Mouse (Mus musculus): ENCODE measurements around the gene Ndufb4.
A peak's percentile ranks its signal among the peaks of the same experiment; 100 is the strongest.
"Not testable (repeated sequence)": the region's sequence is repeated elsewhere in the genome, so short reads cannot be mapped to it uniquely, and the experiment has no call there.

The Ndufb4 gene

GRCm38 (mm10) chr16:37677586-37677985 is 23.3 kb upstream of the Ndufb4 start:
- DNase-seq: no peak

GRCm38 (mm10) chr16:37676677-37677072 is 22.4 kb upstream of the Ndufb4 start:
- no peak for DNase-seq

DNA sequence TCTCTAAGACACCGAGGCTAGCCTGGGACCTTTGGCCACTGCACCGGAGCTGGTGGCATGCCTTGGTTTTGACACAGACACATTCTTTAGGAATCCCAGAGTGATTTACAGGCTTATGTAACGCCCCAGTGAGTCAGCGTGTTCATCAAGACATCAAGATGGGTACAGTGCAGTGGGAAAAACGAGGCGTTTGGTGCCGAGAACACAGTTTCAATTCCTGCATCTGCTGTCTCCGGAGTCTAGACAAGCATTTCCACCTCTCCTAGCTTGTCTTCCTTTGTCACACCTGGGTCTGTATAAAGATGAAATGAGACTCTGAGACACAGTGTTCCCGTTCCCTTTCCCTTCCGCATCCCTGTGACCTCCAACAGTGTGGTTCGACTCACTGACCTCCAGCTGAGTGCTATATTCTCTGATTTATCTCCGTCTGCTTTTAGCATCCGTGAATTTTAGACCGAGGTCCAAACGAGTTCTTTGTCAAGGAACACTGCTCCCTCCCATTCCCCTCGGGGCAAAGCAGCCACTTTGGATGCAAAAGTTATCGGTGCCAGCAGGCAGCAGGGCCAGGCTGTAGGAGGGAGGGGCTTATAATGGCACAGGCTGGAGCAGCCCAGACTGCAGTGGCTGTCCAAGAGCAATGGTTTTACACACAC is 21.9 kb upstream of the Ndufb4 start:
- peak; percentile 58 to 72 for DNase-seq

DNA sequence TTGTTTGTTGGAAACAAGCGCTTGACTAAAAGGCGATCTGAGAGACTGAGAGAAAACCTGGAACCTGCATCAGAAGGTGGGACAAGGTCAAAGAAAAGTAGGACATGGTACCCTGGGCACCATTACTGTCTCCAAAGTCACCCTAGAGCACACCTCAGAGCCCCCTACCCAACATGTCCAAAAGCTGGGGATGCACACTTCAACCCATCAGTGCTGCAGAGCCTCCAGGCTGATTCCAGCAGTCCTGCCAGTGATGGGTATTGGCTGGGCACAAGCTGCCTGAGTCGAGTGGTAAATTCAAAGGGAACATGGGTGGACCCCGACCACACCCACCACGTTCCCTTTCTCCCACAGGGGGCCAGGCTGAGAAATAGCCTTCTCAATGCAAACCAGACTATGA is 21.1 kb upstream of the Ndufb4 start:
- no peak for DNase-seq

- DNase-seq: no peak
Measured at GRCm38 (mm10) chr16:37670666-37671283, 16.5 kb upstream of the Ndufb4 start.

- DNase-seq: no peak
Measured at GRCm38 (mm10) chr16:37665394-37665935, 11.2 kb upstream of the Ndufb4 start.

DNA sequence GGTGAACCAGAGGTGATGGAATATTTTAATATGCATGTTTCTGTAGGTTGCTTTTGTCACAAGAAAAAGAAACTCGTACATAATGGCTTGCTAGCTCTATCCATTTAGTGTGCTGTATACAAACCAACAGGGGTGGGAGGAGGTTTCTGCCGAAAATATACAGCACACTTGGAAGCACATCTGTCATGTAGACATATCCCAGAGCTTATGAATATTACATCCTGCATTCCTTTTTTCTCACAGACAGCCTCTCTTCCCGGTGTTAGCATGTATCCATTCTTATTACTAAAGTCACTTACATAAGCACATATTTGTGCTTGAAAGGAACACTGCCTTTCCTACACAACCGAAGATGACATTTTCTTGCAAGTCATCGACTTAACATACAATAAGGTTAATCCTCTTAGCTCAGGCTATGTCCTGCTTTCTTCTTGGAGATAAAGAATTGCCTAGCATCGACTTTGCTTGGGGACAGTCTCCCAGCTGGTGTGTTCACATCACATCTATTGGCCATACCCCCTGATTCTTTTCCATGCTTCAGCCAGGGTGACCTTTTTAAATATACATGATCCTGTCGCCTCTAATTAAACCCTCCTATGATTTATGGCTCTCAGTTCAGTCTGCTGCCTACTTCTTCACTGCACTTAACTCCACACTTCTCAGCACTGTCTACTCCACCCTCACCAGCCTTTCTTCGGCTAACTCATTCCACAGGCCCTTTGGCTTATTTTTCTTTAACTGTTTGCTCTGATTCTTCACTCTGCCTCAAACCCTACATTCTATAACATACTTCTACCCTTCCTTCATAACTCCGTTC is 9.6 kb upstream of the Ndufb4 start:
- no peak for DNase-seq

- DNase-seq: no peak
Measured at GRCm38 (mm10) chr16:37656796-37657195, 2.5 kb upstream of the Ndufb4 start.

DNA sequence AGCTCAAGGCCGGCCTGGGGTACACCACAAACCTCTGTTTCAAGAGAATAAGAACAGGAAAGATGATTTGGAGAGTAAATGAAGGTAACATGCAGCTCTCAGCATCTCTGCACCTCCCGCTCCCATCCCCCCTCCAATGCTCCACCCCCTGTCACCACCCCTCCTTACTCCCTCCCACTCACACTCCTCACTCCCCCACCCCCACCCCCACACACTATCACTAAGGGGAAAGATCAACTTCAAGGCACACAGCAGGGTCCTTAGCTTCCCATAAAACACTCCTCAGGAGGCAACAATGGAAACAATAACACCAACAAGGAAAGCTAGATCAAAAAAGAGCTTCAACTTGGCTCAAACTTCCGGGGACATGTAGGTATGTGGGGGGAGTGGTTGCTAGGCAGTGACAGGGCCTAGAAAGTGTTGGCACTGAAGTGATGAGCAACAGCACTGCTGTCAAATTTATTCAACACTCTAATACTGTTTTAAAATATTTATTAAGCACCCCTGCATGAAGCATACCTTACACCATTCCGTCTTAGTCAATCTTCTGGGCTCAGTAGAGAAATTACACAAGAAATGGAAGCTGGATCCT is 1.6 kb upstream of the Ndufb4 start:
- no peak for DNase-seq

- DNase-seq: peak in 1 of 2 experiments; percentile 46
Measured at GRCm38 (mm10) chr16:37654831-37655455, 690 bp upstream of the Ndufb4 start.

DNA sequence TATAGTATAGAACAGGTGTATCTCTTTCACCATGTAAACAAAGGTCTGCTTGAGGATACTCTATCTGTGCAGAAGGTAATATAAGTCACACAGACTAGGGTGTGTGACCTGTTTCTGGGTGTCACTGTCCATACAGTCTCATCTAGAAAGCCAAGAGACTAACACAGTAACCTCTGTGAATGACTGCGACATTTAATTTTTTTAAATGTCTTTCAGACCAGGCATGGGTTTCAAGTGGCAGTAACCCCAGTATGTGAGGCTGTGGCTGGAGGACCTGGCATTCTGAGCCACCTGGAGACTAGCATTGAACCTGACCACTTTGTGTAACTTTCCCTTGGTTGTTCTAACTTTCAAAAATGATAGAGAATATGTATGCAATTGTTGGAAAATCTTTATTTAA is 1.2 kb downstream of the Ndufb4 start:
- no peak for DNase-seq

DNA sequence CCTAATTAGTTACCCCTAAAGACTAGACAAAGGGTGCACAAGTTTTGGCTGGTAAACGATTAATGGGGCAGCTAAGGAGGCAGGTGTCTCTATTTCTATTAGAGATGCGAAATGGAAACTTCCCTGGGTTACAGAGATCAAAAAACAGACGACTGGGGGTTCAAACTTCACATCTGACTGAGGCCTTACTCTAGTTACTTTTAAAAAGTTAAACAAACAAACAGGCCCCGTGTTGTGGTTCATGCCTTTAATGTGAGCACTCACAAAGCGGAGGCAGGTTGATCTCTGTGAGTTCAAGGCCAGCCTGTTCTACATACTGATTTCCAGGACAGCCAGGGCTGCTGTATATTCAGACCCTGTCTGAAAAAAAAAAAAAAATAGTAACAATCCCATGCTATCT is 1.6 kb downstream of the Ndufb4 start:
- DNase-seq: peak in 1 of 2 experiments; percentile 54

DNA sequence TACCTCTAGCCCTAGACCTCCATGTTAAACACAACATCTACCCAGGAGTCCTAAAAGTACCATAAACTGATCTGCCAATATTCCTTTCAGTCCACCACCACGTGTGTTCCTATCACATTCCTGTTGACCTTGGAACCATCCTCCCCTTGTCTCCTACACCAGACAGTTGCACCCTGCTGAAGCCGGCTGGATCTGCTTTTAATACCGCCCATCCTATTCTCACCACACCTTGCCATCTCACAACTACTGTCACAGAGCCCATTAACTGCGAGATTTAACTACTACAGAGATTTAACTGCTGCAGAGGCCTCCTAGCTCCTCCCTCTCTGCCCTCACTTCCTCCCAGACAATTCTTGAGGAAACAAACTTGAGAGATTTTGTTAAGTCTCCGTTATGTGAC is 2.8 kb downstream of the Ndufb4 start:
- DNase-seq: peak in 1 of 2 experiments; percentile 44

DNA sequence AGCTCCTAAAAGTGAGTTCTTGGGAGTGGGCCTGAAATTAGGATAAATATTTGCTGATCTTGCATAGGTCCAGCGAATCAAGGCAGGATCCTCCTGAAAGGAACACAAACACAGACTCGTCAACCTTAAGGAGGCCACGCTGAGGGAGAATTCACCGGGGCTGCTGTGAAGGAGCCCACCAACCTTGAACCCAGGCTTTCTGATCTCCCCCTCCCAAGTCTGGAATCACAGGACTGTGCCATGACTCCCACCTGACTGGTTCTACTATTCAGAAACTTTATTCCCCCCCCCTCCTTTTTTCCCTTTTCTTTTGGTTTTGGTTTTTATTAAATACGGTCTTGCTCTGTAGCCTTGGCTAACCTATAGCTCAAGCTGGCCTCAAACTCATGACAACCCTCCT is 5.2 kb downstream of the Ndufb4 start:
- DNase-seq: no peak

DNA sequence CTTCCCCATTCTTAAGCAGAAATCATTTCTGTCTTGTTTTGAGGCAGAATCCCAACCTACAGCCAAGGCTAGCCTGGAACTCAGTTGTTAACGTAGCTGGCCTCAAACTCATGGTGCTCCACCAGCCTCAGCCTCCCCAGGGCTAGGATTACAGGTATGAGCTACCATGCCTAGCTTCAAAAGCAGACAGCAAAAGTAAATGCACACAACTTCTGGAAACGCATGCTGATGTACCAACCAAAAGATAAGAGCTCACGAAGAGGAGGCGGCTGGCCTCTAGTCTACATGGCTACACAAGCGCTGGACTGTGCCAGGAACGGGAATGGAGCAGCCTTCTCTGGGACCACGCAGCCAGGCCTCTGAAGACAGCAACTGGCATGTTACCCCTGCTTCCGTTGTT is 6.3 kb downstream of the Ndufb4 start:
- no peak for DNase-seq

DNA sequence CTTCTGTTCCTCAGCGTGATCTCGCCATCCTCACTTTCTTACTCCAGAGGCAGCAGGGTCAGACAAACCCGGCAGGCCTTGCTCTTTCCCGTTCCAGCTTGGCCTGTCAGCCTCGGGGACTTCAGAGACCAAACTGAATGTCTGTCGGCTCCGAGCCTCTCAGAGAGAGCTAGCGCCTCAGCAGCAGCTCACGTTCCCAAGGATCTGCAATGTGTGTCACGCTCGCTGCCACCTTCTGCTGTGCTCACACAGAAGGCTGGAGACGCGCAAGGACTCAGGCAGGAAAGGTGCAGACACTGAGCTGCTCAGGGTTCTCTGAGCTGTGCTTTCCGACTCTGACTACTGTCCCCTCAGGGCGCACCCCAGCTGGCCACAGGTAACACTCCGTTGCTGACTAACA is 7.2 kb downstream of the Ndufb4 start:
- DNase-seq: no peak

DNA sequence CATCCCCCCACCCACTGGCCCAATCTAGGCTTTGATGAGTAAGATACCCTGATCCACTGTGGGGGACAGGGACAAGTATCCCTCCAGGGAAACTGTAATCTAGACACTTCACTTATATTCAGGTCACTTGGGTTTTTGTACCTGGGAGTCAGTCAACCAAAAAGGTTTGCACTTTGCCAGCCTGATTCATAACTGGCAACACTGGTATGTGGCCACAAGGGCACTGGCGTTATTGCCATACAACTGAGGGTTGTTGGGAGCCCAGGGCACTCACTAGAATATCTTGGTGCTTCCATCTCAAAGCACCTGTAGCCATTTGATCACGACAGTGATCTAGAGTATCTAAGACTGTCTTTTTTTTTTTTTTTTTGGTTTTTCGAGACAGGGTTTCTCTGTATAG is 8.5 kb downstream of the Ndufb4 start:
- DNase-seq: no peak

DNA sequence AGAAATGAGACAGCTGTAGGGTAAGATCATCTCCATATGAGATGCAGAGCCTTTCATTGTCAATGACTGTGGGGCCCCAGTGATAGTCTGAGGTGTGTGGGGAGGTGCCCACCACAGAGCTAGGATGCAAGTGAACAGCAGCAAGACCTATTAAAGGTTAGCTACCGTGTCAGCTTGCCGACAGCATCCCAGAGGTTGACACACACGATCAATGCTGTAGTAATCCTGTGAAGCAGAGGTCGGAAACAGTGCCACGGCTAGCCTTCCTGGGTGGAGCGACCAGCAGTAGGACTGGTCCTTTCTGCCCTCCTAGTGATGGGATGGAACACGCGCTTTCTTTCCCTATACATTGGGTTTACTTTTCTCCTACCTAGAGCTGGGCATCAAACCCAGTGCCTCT is 9.0 kb downstream of the Ndufb4 start:
- no peak for DNase-seq

DNA sequence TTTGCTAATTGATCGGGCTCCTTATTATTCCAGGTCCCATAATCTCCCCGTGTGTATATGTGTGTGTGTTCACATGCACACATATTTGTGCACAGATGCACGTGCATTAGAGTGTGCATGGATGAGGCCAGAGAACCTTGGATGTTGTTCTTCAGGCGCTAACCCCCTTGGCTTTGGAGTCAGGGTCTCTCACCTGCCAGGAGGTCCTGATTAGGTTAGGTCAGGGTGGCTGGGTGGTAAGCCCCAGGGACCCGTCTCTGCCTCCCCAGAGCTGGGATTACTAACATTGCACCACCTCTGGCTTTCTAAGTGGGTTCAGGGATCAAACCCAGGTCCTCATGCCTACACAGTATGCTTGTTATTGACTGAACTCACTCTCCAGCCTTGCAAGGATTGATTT is 9.8 kb downstream of the Ndufb4 start:
- DNase-seq: no peak

DNA sequence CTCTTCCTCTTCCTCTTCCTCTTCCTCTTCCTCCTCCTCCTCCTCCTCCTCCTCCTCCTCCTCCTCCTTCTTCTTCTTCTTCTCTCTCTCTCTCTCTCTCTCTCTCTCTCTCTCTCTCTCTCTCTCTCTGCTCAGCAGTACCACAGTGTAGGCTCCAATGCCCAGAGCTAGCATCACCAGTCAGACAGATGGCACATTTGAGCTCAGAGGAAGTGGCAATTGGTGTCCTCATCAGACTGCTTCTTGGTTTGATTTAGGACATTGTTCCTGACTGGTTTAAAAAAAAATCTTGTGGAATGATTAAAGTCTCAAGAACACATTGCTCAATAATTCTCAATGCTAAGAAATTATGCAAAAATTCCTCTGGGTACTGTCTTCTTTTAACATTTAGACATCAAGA is 13.7 kb downstream of the Ndufb4 start:
- not testable (repeated sequence) for DNase-seq

DNA sequence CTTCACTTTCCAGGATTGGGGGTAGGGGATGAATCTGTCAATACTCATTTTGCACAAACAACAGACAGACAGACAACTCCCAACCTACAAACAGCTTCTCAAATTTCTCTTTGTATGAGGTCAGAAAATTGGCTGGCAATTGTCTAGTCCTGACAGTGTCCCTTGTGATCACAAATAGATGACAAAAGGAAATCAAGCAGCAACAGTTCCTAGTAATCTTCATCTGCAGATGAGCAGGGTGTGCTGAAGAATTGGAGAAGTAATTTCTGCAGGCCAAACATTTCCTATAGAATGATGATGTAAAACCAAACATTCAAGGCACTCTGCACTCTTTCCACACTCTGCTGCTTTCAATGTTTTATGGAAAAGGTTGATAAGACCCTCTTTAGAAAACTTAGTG is 16.5 kb downstream of the Ndufb4 start:
- DNase-seq: no peak

- DNase-seq: no peak
Measured at GRCm38 (mm10) chr16:37636107-37636506, 18.1 kb downstream of the Ndufb4 start.

GRCm38 (mm10) chr16:37635095-37635494 is 19.2 kb downstream of the Ndufb4 start:
- no peak for DNase-seq

Data from kidney, adult 8-10 months (tissue).